Mouse (Mus musculus) liver (tissue): ENCODE results near the gene Man1a.

Source experiments
- DNase-seq: peaks from one replicate; pipeline ENCODE4 v3.0.0-alpha.2; 2020; ENCODE audit warnings: mixed read lengths

Gene Man1a

GRCm38 (mm10) chr10:53913546-53914312 lies 162.7 kb downstream of the Man1a start:
- DNase-seq = no peak

- DNase-seq = no peak
Observed at GRCm38 (mm10) chr10:53889512-53889911, 186.9 kb downstream of the Man1a start.

- DNase-seq = peak; percentile 35
Observed at GRCm38 (mm10) chr10:53888382-53889110, 187.9 kb downstream of the Man1a start.

- DNase-seq = no peak
Observed at GRCm38 (mm10) chr10:53886475-53886874, 189.9 kb downstream of the Man1a start.

GRCm38 (mm10) chr10:53881310-53881709 lies 195.1 kb downstream of the Man1a start:
- no peak for DNase-seq

GRCm38 (mm10) chr10:53875896-53876295 lies 200.5 kb downstream of the Man1a start:
- no peak for DNase-seq

- no peak for DNase-seq
Observed at GRCm38 (mm10) chr10:53874191-53874590, 202.2 kb downstream of the Man1a start.

- peak; percentile 49 for DNase-seq
Observed at GRCm38 (mm10) chr10:53863486-53864357, 212.7 kb downstream of the Man1a start.

- no peak for DNase-seq
Observed at GRCm38 (mm10) chr10:53859879-53860278, 216.5 kb downstream of the Man1a start.

GRCm38 (mm10) chr10:53859224-53859623 lies 217.2 kb downstream of the Man1a start:
- peak; percentile 30 for DNase-seq
